Mouse (Mus musculus) megakaryocyte, embryonic 14.5 days (primary cell): ENCODE data around the gene Rab3ip.

Source experiments
- FLI1 ChIP-seq: IDR thresholded peaks from 2 replicates; pipeline ENCODE4 v1.6.1; 2012; ENCODE audit warnings: low read length, inconsistent platforms, mixed read lengths
- GATA1 ChIP-seq: IDR thresholded peaks from 3 replicates; pipeline ENCODE4 v1.6.1; 2012; ENCODE audit warnings: mixed read lengths, low read length, inconsistent platforms, borderline replicate concordance

DNA sequence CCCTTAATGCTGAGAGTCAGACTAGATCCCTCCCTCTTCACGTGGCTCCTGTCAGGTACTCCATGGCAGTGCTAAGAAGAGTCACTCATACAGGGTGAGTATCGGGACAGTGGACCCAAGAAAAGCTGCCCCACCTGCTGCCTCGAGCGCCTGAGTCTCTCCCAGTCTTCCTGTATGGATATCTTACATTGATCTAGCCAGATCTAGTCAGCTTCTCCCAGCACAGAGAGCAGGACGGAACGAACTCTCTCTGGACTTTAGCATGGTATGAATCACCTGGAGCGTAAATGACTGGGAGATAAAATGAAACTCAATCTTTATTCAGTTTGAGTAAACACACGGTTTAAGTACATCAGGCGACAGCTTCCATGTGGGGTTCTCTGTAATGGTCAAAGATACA lies 76.1 kb downstream of the Rab3ip start:
- TF ChIP-seq GATA1, result no peak
- TF ChIP-seq FLI1, result no peak
